Mouse (Mus musculus) midbrain, embryonic 15.5 days (tissue): Measurements from ENCODE around the gene Pdhb. TPM values are rescaled to one million over a fixed set of nuclear protein-coding genes. Genes with fewer than 3 reads are reported as not detected.
A peak's percentile ranks its signal among the peaks of the same experiment; 100 is the strongest.
"Not testable (repeated sequence)": the region's sequence is repeated elsewhere in the genome, so short reads cannot be mapped to it uniquely, and the experiment has no call there.

Experiments used
- ATAC-seq: fragments of 200-750 bp; cut with Nextera tagmentation; replicated peaks from 2 replicates; pipeline ENCODE4 v1.8.0; 2017; ENCODE audit warnings: moderate TSS enrichment
- H3K27ac ChIP-seq: fragments of 300-500 bp; sonication (generic); 2 replicates; pipeline ENCODE4 v1.5.1; 2015; ENCODE audit warnings: mild to moderate bottlenecking, inconsistent platforms
- H3K27me3 ChIP-seq: fragments of 300-500 bp; sonication (generic); replicated peaks from 2 replicates; pipeline ENCODE4 v1.6.1; 2015; ENCODE audit warnings: inconsistent platforms
- H3K36me3 ChIP-seq: fragments of 300-500 bp; sonication (generic); replicated peaks from 2 replicates; pipeline ENCODE4 v1.6.1; 2015; ENCODE audit warnings: inconsistent platforms
- H3K4me1 ChIP-seq: fragments of 300-500 bp; sonication (generic); 2 replicates; pipeline ENCODE4 v1.6.1; 2015; ENCODE audit warnings: inconsistent platforms
- H3K4me2 ChIP-seq: fragments of 300-500 bp; sonication (generic); 2 replicates; pipeline ENCODE4 v1.6.1; 2015; ENCODE audit warnings: inconsistent platforms, mild to moderate bottlenecking, moderate library complexity
- H3K4me3 ChIP-seq: fragments of 300-500 bp; sonication (generic); 2 replicates; pipeline ENCODE4 v1.5.1; 2015; ENCODE audit warnings: mild to moderate bottlenecking, inconsistent platforms
- H3K9ac ChIP-seq: fragments of 300-500 bp; sonication (generic); 2 replicates; pipeline ENCODE4 v1.6.1; 2015; ENCODE audit warnings: mild to moderate bottlenecking, inconsistent platforms
- H3K9me3 ChIP-seq: fragments of 300-500 bp; sonication (generic); 2 replicates; pipeline ENCODE4 v1.6.1; 2016; ENCODE audit warnings: inconsistent platforms
- WGBS: fragments of 180-500 bp; shearing (Covaris S2); methylation state at CpG from one replicate; pipeline ENCODE4 v1.1.7; 2015; ENCODE audit warnings: mixed read lengths; 5-methylcytosine and 5-hydroxymethylcytosine counted together
- polyA plus RNA-seq: library from polyadenylated mRNA; unstranded; fragments of >200 nt; fragmentation: Nextera tagmentation; extraction: Ambion mirVana; gene quantifications from 2 replicates; pipeline ENCODE4 v1.2.1, GENCODE M21; 2015

Pdhb gene
- polyA plus RNA-seq, 1 experiment from 2014 or later, result 245 TPM

GRCm38 (mm10) chr14:8146611-8147223, 26.1 kb downstream of the Pdhb start:
- Histone ChIP-seq H3K27me3 (no peaks in the 10 kb centered on the region), H3K4me3 (no peak overlapping the region), H3K9me3 (no peaks in the 10 kb centered on the region), H3K9ac (no peak overlapping the region), H3K36me3 (peaks cover 34% of the 10 kb centered on the region), H3K4me1 (no peaks in the 10 kb centered on the region), H3K27ac (no peak overlapping the region), H3K4me2 (no peak overlapping the region)
- no peak for ATAC-seq
- WGBS, result 92% methylated on average over 10 of the region's 11 CpGs

GRCm38 (mm10) chr14:8145594-8146558, 26.9 kb downstream of the Pdhb start:
- Histone ChIP-seq H3K9me3 (no peaks in the 10 kb centered on the region), H3K27me3 (no peaks in the 10 kb centered on the region), H3K4me2 (no peak overlapping the region), H3K27ac (no peak overlapping the region), H3K9ac (no peak overlapping the region), H3K4me3 (no peak overlapping the region), H3K4me1 (no peaks in the 10 kb centered on the region), H3K36me3 (peaks cover 29% of the 10 kb centered on the region)
- WGBS, result 92% methylated on average over 13 of the region's 13 CpGs
- no peak for ATAC-seq

GRCm38 (mm10) chr14:8141131-8141530, 31.7 kb downstream of the Pdhb start:
- H3K27ac ChIP-seq, result no peak overlapping the region
- no peaks in the 10 kb centered on the region for H3K9me3 ChIP-seq
- no peak for ATAC-seq
- H3K4me1 ChIP-seq, result no peaks in the 10 kb centered on the region
- no peak overlapping the region for H3K4me3 ChIP-seq
- 68% methylated on average over 2 of the region's 2 CpGs for WGBS
- H3K4me2 ChIP-seq, result no peak overlapping the region
- H3K27me3 ChIP-seq, result no peaks in the 10 kb centered on the region
- H3K36me3 ChIP-seq, result peaks cover 19% of the 10 kb centered on the region
- H3K9ac ChIP-seq, result no peak overlapping the region

- no peak overlapping the region for H3K9ac ChIP-seq
- no peak overlapping the region for H3K27ac ChIP-seq
- no peaks in the 10 kb centered on the region for H3K4me1 ChIP-seq
- H3K36me3 ChIP-seq, result peaks cover 15% of the 10 kb centered on the region
- WGBS, result 36% methylated on average over 23 of the region's 23 CpGs
- no peak overlapping the region for H3K4me2 ChIP-seq
- no peak overlapping the region for H3K4me3 ChIP-seq
- no peaks in the 10 kb centered on the region for H3K27me3 ChIP-seq
- no peaks in the 10 kb centered on the region for H3K9me3 ChIP-seq
- peak; percentile 65 for ATAC-seq
Observed at GRCm38 (mm10) chr14:8139724-8140710, 32.8 kb downstream of the Pdhb start.

GRCm38 (mm10) chr14:8135130-8135529, 37.7 kb downstream of the Pdhb start:
- 70% methylated on average over 3 of the region's 3 CpGs for WGBS
- H3K36me3 ChIP-seq, result peaks cover 8% of the 10 kb centered on the region; the same call in 1 of the 2 replicates

GRCm38 (mm10) chr14:8134234-8134633, 38.6 kb downstream of the Pdhb start:
- Histone ChIP-seq H3K9ac (no peak overlapping the region), H3K4me3 (no peak overlapping the region), H3K4me1 (no peaks in the 10 kb centered on the region), H3K36me3 (peaks cover 8% of the 10 kb centered on the region; the same call in 1 of the 2 replicates), H3K9me3 (no peaks in the 10 kb centered on the region), H3K27me3 (no peaks in the 10 kb centered on the region), H3K27ac (no peak overlapping the region), H3K4me2 (no peak overlapping the region)
- no peak for ATAC-seq
- WGBS, result 67% methylated on average over 2 of the region's 2 CpGs

More at GRCm38 (mm10) chr14:8135130-8135529, 37.7 kb downstream of the Pdhb start:
- no peak for ATAC-seq
- Histone ChIP-seq H3K4me3 (no peak overlapping the region), H3K27ac (no peak overlapping the region), H3K4me1 (no peaks in the 10 kb centered on the region), H3K9ac (no peak overlapping the region), H3K9me3 (no peaks in the 10 kb centered on the region), H3K4me2 (no peak overlapping the region), H3K27me3 (no peaks in the 10 kb centered on the region)

GRCm38 (mm10) chr14:8132789-8133188, 40.0 kb downstream of the Pdhb start:
- no peak overlapping the region for H3K9ac ChIP-seq
- WGBS, result 87% methylated on average over 8 of the region's 8 CpGs
- no peaks in the 10 kb centered on the region for H3K27me3 ChIP-seq
- H3K27ac ChIP-seq, result no peak overlapping the region
- H3K4me3 ChIP-seq, result no peak overlapping the region
- no peak overlapping the region for H3K4me2 ChIP-seq
- H3K36me3 ChIP-seq, result peaks cover 3% of the 10 kb centered on the region; the same call in 1 of the 2 replicates
- no peaks in the 10 kb centered on the region for H3K4me1 ChIP-seq
- no peak for ATAC-seq
- H3K9me3 ChIP-seq, result no peaks in the 10 kb centered on the region

GRCm38 (mm10) chr14:8127971-8128370, 44.9 kb downstream of the Pdhb start:
- Histone ChIP-seq H3K4me2 (no peak overlapping the region), H3K27me3 (no peaks in the 10 kb centered on the region), H3K4me3 (no peak overlapping the region), H3K9me3 (no peaks in the 10 kb centered on the region), H3K36me3 (peaks cover 18% of the 10 kb centered on the region), H3K27ac (no peak overlapping the region), H3K9ac (no peak overlapping the region), H3K4me1 (no peaks in the 10 kb centered on the region)
- WGBS, result 80% methylated on average over 5 of the region's 5 CpGs
- no peak for ATAC-seq

GRCm38 (mm10) chr14:8124046-8124881, 48.6 kb downstream of the Pdhb start:
- ATAC-seq, result no peak
- H3K36me3 ChIP-seq, result peaks cover 23% of the 10 kb centered on the region

GRCm38 (mm10) chr14:8123611-8124010, 49.2 kb downstream of the Pdhb start:
- peaks cover 23% of the 10 kb centered on the region for H3K36me3 ChIP-seq
- ATAC-seq, H3K4me3 ChIP-seq, H3K4me1 ChIP-seq, H3K27ac ChIP-seq, H3K27me3 ChIP-seq, H3K9ac ChIP-seq, H3K9me3 ChIP-seq, H3K4me2 ChIP-seq: not testable (repeated sequence)
- 95% methylated on average over 10 of the region's 10 CpGs for WGBS

More at GRCm38 (mm10) chr14:8124046-8124881, 48.6 kb downstream of the Pdhb start:
- Histone ChIP-seq H3K27ac (no peak overlapping the region), H3K27me3 (no peaks in the 10 kb centered on the region), H3K4me1 (no peaks in the 10 kb centered on the region), H3K4me2 (no peak overlapping the region), H3K9ac (no peak overlapping the region), H3K9me3 (no peaks in the 10 kb centered on the region), H3K4me3 (no peak overlapping the region)
- 82% methylated on average over 7 of the region's 7 CpGs for WGBS

- no peak for ATAC-seq
- no peaks in the 10 kb centered on the region for H3K27me3 ChIP-seq
- WGBS, result 90% methylated on average over 7 of the region's 7 CpGs
Observed at GRCm38 (mm10) chr14:8123141-8123540, 49.7 kb downstream of the Pdhb start.

More at GRCm38 (mm10) chr14:8123141-8123540, 49.7 kb downstream of the Pdhb start:
- Histone ChIP-seq H3K4me2 (no peak overlapping the region), H3K4me3 (no peak overlapping the region), H3K36me3 (peaks cover 23% of the 10 kb centered on the region), H3K9me3 (no peaks in the 10 kb centered on the region), H3K9ac (no peak overlapping the region), H3K27ac (no peak overlapping the region), H3K4me1 (no peaks in the 10 kb centered on the region)
